Mouse (Mus musculus): ENCODE results near the gene Txndc11. TPM values are rescaled to one million over a fixed set of nuclear protein-coding genes. Genes with fewer than 3 reads are reported as not detected.

The Txndc11 gene
- polyA plus RNA-seq, 1 experiment from 2014 or later = 42.4 TPM

- Histone ChIP-seq H3K27me3 (replicated peaks; ENCODE audit: control insufficient read depth, insufficient read depth, low read length) (no peaks in the 10 kb centered on the region), H3K27ac (replicated peaks; ENCODE audit: low read depth, low read length) (no peak overlapping the region), H3K4me1 (ENCODE audit: control insufficient read depth, insufficient read depth, low read length) (no peaks in the 10 kb centered on the region), H3K9ac (ENCODE audit: low read depth, low read length) (no peak overlapping the region), H3K9me3 (ENCODE audit: control insufficient read depth, low read length) (no peaks in the 10 kb centered on the region), H3K36me3 (ENCODE audit: control insufficient read depth, insufficient read depth, low read length) (peaks cover 74% of the 10 kb centered on the region), H3K4me2 (ENCODE audit: low read depth, low read length) (no peak overlapping the region), H3K4me3 (ENCODE audit: low read depth, low read length) (no peak overlapping the region)
- ATAC-seq (ENCODE audit: low read depth) (no peak), DNase-seq (ENCODE audit: low spot score) (no peak)
- WGBS = 71% methylated on average over 10 of the region's 10 CpGs
These were observed 43.4 kb downstream of the Txndc11 start for GRCm38 (mm10) chr16:11090836-11091570.

GRCm38 (mm10) chr16:11086856-11087588, 47.4 kb downstream of the Txndc11 start:
- no peak overlapping the region for H3K4me3 ChIP-seq (ENCODE audit: low read depth, low read length)
- ATAC-seq (ENCODE audit: low read depth) (peak; percentile 42; the same call in 1 of the 2 replicates), DNase-seq (ENCODE audit: low spot score) (peak; percentile 51)
- no peaks in the 10 kb centered on the region for H3K4me1 ChIP-seq (ENCODE audit: control insufficient read depth, insufficient read depth, low read length)
- WGBS = 73% methylated on average over 5 of the region's 5 CpGs
- no peaks in the 10 kb centered on the region for H3K27me3 ChIP-seq (replicated peaks; ENCODE audit: control insufficient read depth, insufficient read depth, low read length)
- peaks cover 94% of the 10 kb centered on the region for H3K36me3 ChIP-seq (ENCODE audit: control insufficient read depth, insufficient read depth, low read length)
- H3K9me3 ChIP-seq (ENCODE audit: control insufficient read depth, low read length) = no peaks in the 10 kb centered on the region
- H3K4me2 ChIP-seq (ENCODE audit: low read depth, low read length) = no peak overlapping the region
- no peak overlapping the region for H3K27ac ChIP-seq (replicated peaks; ENCODE audit: low read depth, low read length)
- H3K9ac ChIP-seq (ENCODE audit: low read depth, low read length) = no peak overlapping the region

GRCm38 (mm10) chr16:11086299-11086698, 48.2 kb downstream of the Txndc11 start:
- Histone ChIP-seq H3K4me3 (ENCODE audit: low read depth, low read length) (no peak overlapping the region), H3K4me2 (ENCODE audit: low read depth, low read length) (no peak overlapping the region), H3K36me3 (ENCODE audit: control insufficient read depth, insufficient read depth, low read length) (peaks cover 93% of the 10 kb centered on the region), H3K9me3 (ENCODE audit: control insufficient read depth, low read length) (no peaks in the 10 kb centered on the region), H3K9ac (ENCODE audit: low read depth, low read length) (no peak overlapping the region), H3K27ac (replicated peaks; ENCODE audit: low read depth, low read length) (no peak overlapping the region), H3K27me3 (replicated peaks; ENCODE audit: control insufficient read depth, insufficient read depth, low read length) (no peaks in the 10 kb centered on the region), H3K4me1 (ENCODE audit: control insufficient read depth, insufficient read depth, low read length) (no peaks in the 10 kb centered on the region)
- WGBS = 91% methylated on average over 3 of the region's 3 CpGs
- ATAC-seq (ENCODE audit: low read depth) (no peak), DNase-seq (ENCODE audit: low spot score) (no peak)

- H3K9ac ChIP-seq (ENCODE audit: low read depth, low read length) = no peak overlapping the region
- ATAC-seq (ENCODE audit: low read depth) (no peak), DNase-seq (ENCODE audit: low spot score) (no peak)
- 89% methylated on average over 8 of the region's 8 CpGs for WGBS
- no peaks in the 10 kb centered on the region for H3K27me3 ChIP-seq (replicated peaks; ENCODE audit: control insufficient read depth, insufficient read depth, low read length)
- H3K9me3 ChIP-seq (ENCODE audit: control insufficient read depth, low read length) = no peaks in the 10 kb centered on the region
- H3K36me3 ChIP-seq (ENCODE audit: control insufficient read depth, insufficient read depth, low read length) = peaks cover 94% of the 10 kb centered on the region
- H3K4me1 ChIP-seq (ENCODE audit: control insufficient read depth, insufficient read depth, low read length) = no peaks in the 10 kb centered on the region
- H3K4me2 ChIP-seq (ENCODE audit: low read depth, low read length) = no peak overlapping the region
- no peak overlapping the region for H3K4me3 ChIP-seq (ENCODE audit: low read depth, low read length)
- H3K27ac ChIP-seq (replicated peaks; ENCODE audit: low read depth, low read length) = no peak overlapping the region
These were observed 50.3 kb downstream of the Txndc11 start for GRCm38 (mm10) chr16:11084181-11084580.

- peaks cover 92% of the 10 kb centered on the region for H3K36me3 ChIP-seq (ENCODE audit: control insufficient read depth, insufficient read depth, low read length)
- H3K27me3 ChIP-seq (replicated peaks; ENCODE audit: control insufficient read depth, insufficient read depth, low read length) = no peaks in the 10 kb centered on the region
- H3K9ac ChIP-seq (ENCODE audit: low read depth, low read length) = no peak overlapping the region
- H3K4me3 ChIP-seq (ENCODE audit: low read depth, low read length) = no peak overlapping the region
- ATAC-seq (ENCODE audit: low read depth) (no peak), DNase-seq (ENCODE audit: low spot score) (no peak)
- no peak overlapping the region for H3K4me2 ChIP-seq (ENCODE audit: low read depth, low read length)
- H3K4me1 ChIP-seq (ENCODE audit: control insufficient read depth, insufficient read depth, low read length) = no peaks in the 10 kb centered on the region
- H3K9me3 ChIP-seq (ENCODE audit: control insufficient read depth, low read length) = no peaks in the 10 kb centered on the region
- WGBS = 76% methylated on average over 3 of the region's 3 CpGs
- H3K27ac ChIP-seq (replicated peaks; ENCODE audit: low read depth, low read length) = no peak overlapping the region
These were observed 56.1 kb downstream of the Txndc11 start for GRCm38 (mm10) chr16:11078216-11078869.

- Histone ChIP-seq H3K4me2 (ENCODE audit: low read depth, low read length) (no peak overlapping the region), H3K9me3 (ENCODE audit: control insufficient read depth, low read length) (no peaks in the 10 kb centered on the region), H3K27ac (replicated peaks; ENCODE audit: low read depth, low read length) (no peak overlapping the region), H3K4me1 (ENCODE audit: control insufficient read depth, insufficient read depth, low read length) (no peaks in the 10 kb centered on the region), H3K27me3 (replicated peaks; ENCODE audit: control insufficient read depth, insufficient read depth, low read length) (no peaks in the 10 kb centered on the region), H3K9ac (ENCODE audit: low read depth, low read length) (no peak overlapping the region), H3K4me3 (ENCODE audit: low read depth, low read length) (no peak overlapping the region), H3K36me3 (ENCODE audit: control insufficient read depth, insufficient read depth, low read length) (peaks cover 92% of the 10 kb centered on the region)
- ATAC-seq (ENCODE audit: low read depth) (no peak), DNase-seq (ENCODE audit: low spot score) (no peak)
- WGBS = 90% methylated on average over 9 of the region's 9 CpGs
These were observed 56.7 kb downstream of the Txndc11 start for GRCm38 (mm10) chr16:11077601-11078201.

GRCm38 (mm10) chr16:11073060-11073459, 61.4 kb downstream of the Txndc11 start:
- no peak overlapping the region for H3K4me2 ChIP-seq (ENCODE audit: low read depth, low read length)
- WGBS = 80% methylated on average over 6 of the region's 6 CpGs
- no peaks in the 10 kb centered on the region for H3K9me3 ChIP-seq (ENCODE audit: control insufficient read depth, low read length)
- no peak overlapping the region for H3K4me3 ChIP-seq (ENCODE audit: low read depth, low read length)
- peaks cover 19% of the 10 kb centered on the region for H3K4me1 ChIP-seq (ENCODE audit: control insufficient read depth, insufficient read depth, low read length)
- H3K9ac ChIP-seq (ENCODE audit: low read depth, low read length) = no peak overlapping the region
- no peak overlapping the region for H3K27ac ChIP-seq (replicated peaks; ENCODE audit: low read depth, low read length)
- H3K36me3 ChIP-seq (ENCODE audit: control insufficient read depth, insufficient read depth, low read length) = peaks cover 66% of the 10 kb centered on the region
- DNase-seq (ENCODE audit: low spot score) (no peak), ATAC-seq (ENCODE audit: low read depth) (no peak)
- H3K27me3 ChIP-seq (replicated peaks; ENCODE audit: control insufficient read depth, insufficient read depth, low read length) = no peaks in the 10 kb centered on the region

- H3K9ac ChIP-seq (ENCODE audit: low read depth, low read length) = no peak overlapping the region
- no peak overlapping the region for H3K4me2 ChIP-seq (ENCODE audit: low read depth, low read length)
- no peaks in the 10 kb centered on the region for H3K9me3 ChIP-seq (ENCODE audit: control insufficient read depth, low read length)
- ATAC-seq (ENCODE audit: low read depth) = no peak
- no peak overlapping the region for H3K27ac ChIP-seq (replicated peaks; ENCODE audit: low read depth, low read length)
- H3K4me3 ChIP-seq (ENCODE audit: low read depth, low read length) = no peak overlapping the region
- DNase-seq (ENCODE audit: low spot score) = no peak
- 80% methylated on average over 8 of the region's 8 CpGs for WGBS
- H3K27me3 ChIP-seq (replicated peaks; ENCODE audit: control insufficient read depth, insufficient read depth, low read length) = no peaks in the 10 kb centered on the region
- peaks cover 25% of the 10 kb centered on the region for H3K4me1 ChIP-seq (ENCODE audit: control insufficient read depth, insufficient read depth, low read length)
- peaks cover 64% of the 10 kb centered on the region for H3K36me3 ChIP-seq (ENCODE audit: control insufficient read depth, insufficient read depth, low read length)
These were observed 62.0 kb downstream of the Txndc11 start for GRCm38 (mm10) chr16:11072454-11072853.
